Mouse (Mus musculus) embryonic stem cell, embryonic (primary cell): Measurements from ENCODE around the gene Vezf1.

Experiments
- CTCF ChIA-PET, 4 experiments: fragments of 300-600 bp in 2 of 4; fragments of 350-600 bp in 2 of 4; sonication (Branson Sonifier 250); formaldehyde crosslinking; loops; one replicate each; lab custom pipeline; 2022; ENCODE audit warnings: inconsistent platforms in 2 of 4; lab: Charles Lee
- POLR2A ChIA-PET, 4 experiments: fragments of 300-600 bp in 2 of 4; fragments of 350-600 bp in 2 of 4; sonication (Branson Sonifier 250); formaldehyde crosslinking; loops; one replicate each; lab custom pipeline; 2022; ENCODE audit warnings: antibody characterized with exemption in 4 of 4, inconsistent platforms in 1 of 4; lab: Charles Lee

Gene Vezf1

GRCm38 (mm10) chr11:88067586-88068410 is at the start of gene Vezf1:
Gene Vezf1 (plus strand): TSS chr11:88068279.
- ChIA-PET POLR2A (interaction anchor here (0.5 to 2.6 kb wide), 25 partner anchors 9 to 311 kb away, joined by 3 to 14 read pairs (median 5); partner anchors contain the start of gene Srsf1 (in 3 of the 4)), CTCF (interaction anchor here in 3 of 4 experiments (0.7 to 2.0 kb wide), 7 partner anchors 9 to 184 kb away, joined by 3 to 5 read pairs (median 4); no protein-coding TSS in a partner anchor)

GRCm38 (mm10) chr11:88023933-88024332 is 44.1 kb upstream of the Vezf1 start:
- CTCF ChIA-PET = interaction anchor here in 1 of 4 experiments (0.7 kb wide), 1 partner anchor 18 kb away, joined by 6 read pairs; no protein-coding TSS in a partner anchor
- POLR2A ChIA-PET = interaction anchor here in 2 of 4 experiments (0.9 to 22.8 kb wide), 8 partner anchors 9 to 56 kb away, joined by 3 to 394 read pairs (median 4); partner anchors contain the start of genes Dynll2 (in 1 of the 2) and Srsf1 (in 1 of the 2)

GRCm38 (mm10) chr11:88027391-88028035 is 40.6 kb upstream of the Vezf1 start:
- CTCF ChIA-PET = interaction anchor here (0.6 to 1.5 kb wide), 12 partner anchors 20 to 648 kb away, joined by 3 to 11 read pairs (median 4); partner anchors contain the start of gene Srsf1 (in 1 of the 4)
- POLR2A ChIA-PET = interaction anchor here (0.5 to 22.8 kb wide), 57 partner anchors 8 to 528 kb away, joined by 3 to 394 read pairs (median 5); partner anchors contain the start of genes Dynll2 (in 4 of the 4), Srsf1 (in 4 of the 4) and Mrps23 (in 1 of the 4)

GRCm38 (mm10) chr11:88028193-88028684 is 39.8 kb upstream of the Vezf1 start:
- CTCF ChIA-PET = interaction anchor here (0.6 to 1.5 kb wide), 11 partner anchors 19 to 647 kb away, joined by 3 to 5 read pairs (median 4); partner anchors contain the start of gene Srsf1 (in 1 of the 4)

GRCm38 (mm10) chr11:88030219-88030618 is 37.9 kb upstream of the Vezf1 start:
- ChIA-PET POLR2A (interaction anchor here (0.6 to 22.8 kb wide), 15 partner anchors 10 to 921 kb away, joined by 3 to 394 read pairs (median 5); partner anchors contain the start of genes Srsf1 (in 3 of the 4) and Dynll2 (in 1 of the 4)), CTCF (interaction anchor here in 2 of 4 experiments (0.5 to 1.2 kb wide), 3 partner anchors 8 to 185 kb away, joined by 3 to 5 read pairs (median 4); no protein-coding TSS in a partner anchor)

More at GRCm38 (mm10) chr11:88028193-88028684, 39.8 kb upstream of the Vezf1 start:
- POLR2A ChIA-PET = interaction anchor here (0.6 to 22.8 kb wide), 54 partner anchors 9 to 529 kb away, joined by 3 to 394 read pairs (median 5); partner anchors contain the start of genes Dynll2 (in 4 of the 4), Srsf1 (in 4 of the 4) and Mrps23 (in 1 of the 4)

GRCm38 (mm10) chr11:88030836-88031235 is 37.2 kb upstream of the Vezf1 start:
- ChIA-PET POLR2A (interaction anchor here in 3 of 4 experiments (0.9 to 22.8 kb wide), 20 partner anchors 10 to 55 kb away, joined by 3 to 394 read pairs (median 8); partner anchors contain the start of gene Srsf1 (in 3 of the 3)), CTCF (interaction anchor here in 1 of 4 experiments (1.0 to 1.1 kb wide), 2 partner anchors 16 to 44 kb away, joined by 3 read pairs; partner anchors contain the start of gene Srsf1)

GRCm38 (mm10) chr11:88031753-88032152 is 36.3 kb upstream of the Vezf1 start:
- ChIA-PET CTCF (interaction anchor here in 2 of 4 experiments (1.0 to 1.4 kb wide), 3 partner anchors 16 to 57 kb away, joined by 3 to 6 read pairs (median 3); partner anchors contain the start of gene Srsf1 (in 1 of the 2)), POLR2A (interaction anchor here (0.8 to 7.9 kb wide), 30 partner anchors 9 to 118 kb away, joined by 3 to 61 read pairs (median 6); partner anchors contain the start of genes Srsf1 (in 4 of the 4) and Dynll2 (in 2 of the 4))

GRCm38 (mm10) chr11:88035970-88036369 is 32.1 kb upstream of the Vezf1 start:
- CTCF ChIA-PET = interaction anchor here in 2 of 4 experiments (1.6 to 1.7 kb wide), 2 partner anchors 61 kb away, joined by 4 to 5 read pairs; no protein-coding TSS in a partner anchor
- POLR2A ChIA-PET = interaction anchor here in 3 of 4 experiments (0.6 to 7.9 kb wide), 12 partner anchors 8 to 228 kb away, joined by 3 to 61 read pairs (median 4); partner anchors contain the start of gene Srsf1 (in 3 of the 3)

GRCm38 (mm10) chr11:88036761-88037251 is 31.3 kb upstream of the Vezf1 start:
- ChIA-PET CTCF (interaction anchor here in 1 of 4 experiments (1.6 kb wide), 1 partner anchor 62 kb away, joined by 5 read pairs; no protein-coding TSS in a partner anchor), POLR2A (interaction anchor here in 3 of 4 experiments (0.6 to 7.9 kb wide), 15 partner anchors 9 to 228 kb away, joined by 3 to 61 read pairs (median 3); partner anchors contain the start of genes Srsf1 (in 3 of the 3) and Dynll2 (in 1 of the 3))

- POLR2A ChIA-PET = interaction anchor here in 3 of 4 experiments (0.8 to 7.9 kb wide), 14 partner anchors 9 to 51 kb away, joined by 3 to 61 read pairs (median 4); partner anchors contain the start of genes Srsf1 (in 3 of the 3) and Dynll2 (in 1 of the 3)
- CTCF ChIA-PET = interaction anchor here in 1 of 4 experiments (1.6 kb wide), 1 partner anchor 63 kb away, joined by 5 read pairs; no protein-coding TSS in a partner anchor
These were observed 30.7 kb upstream of the Vezf1 start for GRCm38 (mm10) chr11:88037386-88037785.

- ChIA-PET POLR2A (interaction anchor here in 3 of 4 experiments (0.7 to 4.9 kb wide), 20 partner anchors 8 to 71 kb away, joined by 3 to 26 read pairs (median 7); partner anchors contain the start of genes Srsf1 (in 2 of the 3) and Dynll2 (in 1 of the 3)), CTCF (interaction anchor here in 2 of 4 experiments (0.6 to 1.5 kb wide), 6 partner anchors 9 to 483 kb away, joined by 3 to 5 read pairs (median 4); no protein-coding TSS in a partner anchor)
These were observed 29.0 kb upstream of the Vezf1 start for GRCm38 (mm10) chr11:88039066-88039465.

GRCm38 (mm10) chr11:88044314-88044713 is 23.8 kb upstream of the Vezf1 start:
- ChIA-PET POLR2A (interaction anchor here in 2 of 4 experiments (0.5 to 1.1 kb wide), 4 partner anchors 12 to 59 kb away, joined by 3 to 5 read pairs (median 3); no protein-coding TSS in a partner anchor), CTCF (interaction anchor here in 2 of 4 experiments (0.6 to 0.7 kb wide), 2 partner anchors 71 to 207 kb away, joined by 3 to 4 read pairs; no protein-coding TSS in a partner anchor)

GRCm38 (mm10) chr11:88045159-88045558 is 22.9 kb upstream of the Vezf1 start:
- POLR2A ChIA-PET = interaction anchor here in 3 of 4 experiments (0.6 to 13.0 kb wide), 8 partner anchors 10 to 77 kb away, joined by 3 to 394 read pairs (median 42); partner anchors contain the start of gene Dynll2 (in 1 of the 3)
- CTCF ChIA-PET = interaction anchor here in 1 of 4 experiments (1.2 kb wide), 1 partner anchor 70 kb away, joined by 5 read pairs; no protein-coding TSS in a partner anchor

GRCm38 (mm10) chr11:88045878-88046277 is 22.2 kb upstream of the Vezf1 start:
- ChIA-PET POLR2A (interaction anchor here (0.7 to 13.0 kb wide), 32 partner anchors 10 to 450 kb away, joined by 3 to 394 read pairs (median 17); partner anchors contain the start of genes Dynll2 (in 3 of the 4), Mrps23 (in 1 of the 4) and Supt4a (in 1 of the 4)), CTCF (interaction anchor here in 1 of 4 experiments (1.2 to 2.3 kb wide), 2 partner anchors 71 to 78 kb away, joined by 5 to 11 read pairs; no protein-coding TSS in a partner anchor)

GRCm38 (mm10) chr11:88046323-88046937 is 21.6 kb upstream of the Vezf1 start:
- ChIA-PET POLR2A (interaction anchor here (0.6 to 13.0 kb wide), 108 partner anchors 8 to 937 kb away, joined by 3 to 394 read pairs (median 6); partner anchors contain the start of genes Dynll2 (in 4 of the 4), Vezf1 (in 2 of the 4), Coil (in 1 of the 4) and Mks1 (in 1 of the 4)), CTCF (interaction anchor here in 2 of 4 experiments (0.8 to 2.3 kb wide), 6 partner anchors 10 to 79 kb away, joined by 3 to 11 read pairs (median 4); no protein-coding TSS in a partner anchor)
